Mouse (Mus musculus) E14TG2a.4 (cell line): Measurements from ENCODE around the gene Doc2a.

Source experiments
- CTCF ChIP-seq: conservative IDR thresholded peaks from 2 replicates; pipeline ENCODE4 v1.5.1; 2014; ENCODE audit warnings: low read length
- NANOG ChIP-seq: IDR thresholded peaks from 2 replicates; pipeline ENCODE4 v1.6.1; 2014; ENCODE audit warnings: borderline replicate concordance, low read length, mixed read lengths
- POU5F1 ChIP-seq: IDR thresholded peaks from 2 replicates; pipeline ENCODE4 v1.6.1; 2014; ENCODE audit warnings: low read length, borderline replicate concordance

DNA sequence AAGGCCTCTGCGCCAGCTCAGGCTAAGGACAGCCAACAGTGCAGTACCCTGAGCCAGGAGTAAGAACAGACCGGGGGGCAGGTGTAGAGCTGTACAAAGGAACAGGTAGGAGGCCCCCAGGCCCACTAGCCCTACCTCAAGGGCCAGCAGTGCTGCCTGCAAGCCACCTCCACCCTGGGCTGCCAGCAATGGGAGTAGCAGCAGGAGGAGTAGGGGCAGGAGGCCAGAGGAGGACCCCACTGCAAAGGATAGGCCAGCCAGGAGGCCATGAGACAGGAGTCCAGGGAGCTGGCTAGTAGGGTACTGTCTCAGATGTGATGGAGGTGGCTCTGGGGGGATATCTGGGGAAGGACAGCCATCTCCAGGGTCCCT lies 23.3 kb downstream of the Doc2a start:
- TF ChIP-seq CTCF (no peak), NANOG (no peak), POU5F1 (no peak)
